7 mouse cellular contexts compared by ENCODE assay signal in the genomic region with DNA sequence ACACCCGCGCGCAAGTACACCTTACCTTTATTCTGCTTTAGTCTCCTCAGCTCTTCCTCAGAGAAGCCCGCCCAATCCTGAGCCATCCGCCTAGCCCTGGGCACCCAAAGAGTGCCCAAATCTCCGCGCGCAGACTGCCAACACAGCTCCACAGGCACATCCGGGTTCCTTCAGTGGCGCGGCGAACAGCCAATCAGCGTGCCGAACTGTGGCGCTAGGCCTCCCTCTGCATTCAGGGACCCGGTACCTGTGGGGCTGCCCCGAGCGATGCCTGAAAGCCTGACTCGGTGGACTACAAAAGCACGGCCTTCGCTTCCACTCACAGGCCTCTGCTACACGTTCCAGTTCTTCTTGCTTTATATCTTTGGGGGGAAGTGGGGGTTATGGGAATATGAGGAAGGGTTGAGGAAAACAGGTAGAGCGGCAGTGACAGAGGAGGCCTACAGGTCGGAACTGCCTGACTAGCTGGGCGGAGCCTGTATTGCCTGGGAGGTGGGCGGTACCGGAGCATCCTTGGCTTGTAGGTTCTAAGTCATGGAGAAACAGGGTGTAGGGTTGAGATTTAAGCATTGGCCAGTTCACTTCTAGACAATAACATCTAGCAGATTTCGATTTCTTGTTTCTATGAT. TPM values are rescaled to one million over a fixed set of nuclear protein-coding genes. Genes with fewer than 3 reads are reported as not detected.
DNase-seq lines count a peak whose midpoint lies in the region; ATAC-seq and TF ChIP-seq lines count a peak whose summit lies in the region.

A gene (minus strand): TSS at position 172 of the 629 bp plus-strand sequence.

- no peak for TF ChIP-seq POLR2A in small intestine, adult 2 months (IDR thresholded peaks at IDR 0.05; ENCODE audit: low read depth, low read length)

- H3K4me2 ChIP-seq in intestine, postnatal 0 days (replicated peaks; ENCODE audit: low read depth), result peak within 1 kb of the TSS; percentile 83
- peak within 1 kb of the TSS; percentile 71 for H3K4me2 ChIP-seq in midbrain, embryonic 12.5 days (replicated peaks)

- ATAC-seq in intestine, postnatal 0 days, result peak; percentile 100
- peak; percentile 100 for ATAC-seq in midbrain, embryonic 12.5 days (ENCODE audit: low FRiP score, low read depth)

- 0 out of 2 replicates have a peak, but pooled peaks have one; percentile 12 for TF ChIP-seq CTCF in intestine, postnatal 0 days (IDR thresholded peaks at IDR 0.05; ENCODE audit: low read depth)
- TF ChIP-seq CTCF in small intestine, adult 2 months (IDR thresholded peaks at IDR 0.05; ENCODE audit: extremely low read depth, insufficient read length, insufficient replicate concordance, low read depth, low read length), result 0 out of 2 replicates have a peak, but pooled peaks have one; percentile 6

- peak; percentile 96 for DNase-seq in adrenal gland, postnatal 10 days
- peak; percentile 95 for DNase-seq in embryonic facial prominence, embryonic 10.5 days (ENCODE audit: low spot score)
- DNase-seq in gonadal fat pad, adult 2 months (ENCODE audit: low read depth), result peak; percentile 63
- DNase-seq in left cerebral cortex, postnatal 4 days, result peak; percentile 96

- H3K9ac ChIP-seq in intestine, postnatal 0 days (ENCODE audit: low read depth, low read length), result peak within 1 kb of the TSS; percentile 77
- peak within 1 kb of the TSS; percentile 77 for H3K9ac ChIP-seq in midbrain, embryonic 12.5 days (replicated peaks)

- no peaks in the 10 kb centered on the region for H3K9me3 ChIP-seq in embryonic facial prominence, embryonic 10.5 days
- no peaks in the 10 kb centered on the region for H3K9me3 ChIP-seq in intestine, postnatal 0 days (ENCODE audit: control insufficient read depth)
- no peaks in the 10 kb centered on the region for H3K9me3 ChIP-seq in midbrain, embryonic 12.5 days

- intact Hi-C loops in left cerebral cortex, postnatal 4 days (cut with DNase I), result no loop called here

- peak within 1 kb of the TSS; percentile 85 for H3K4me3 ChIP-seq in embryonic facial prominence, embryonic 10.5 days
- H3K4me3 ChIP-seq in intestine, postnatal 0 days (ENCODE audit: low read depth, low read length), result peak within 1 kb of the TSS; percentile 85
- H3K4me3 ChIP-seq in midbrain, embryonic 12.5 days, result peak within 1 kb of the TSS; percentile 79
- peak within 1 kb of the TSS; percentile 73 for H3K4me3 ChIP-seq in small intestine, adult 2 months (ENCODE audit: low read depth, low read length)

- H3K4me1 ChIP-seq in embryonic facial prominence, embryonic 10.5 days, result peaks cover 16% of the 10 kb centered on the region
- peaks cover 10% of the 10 kb centered on the region; the same call in 1 of the 2 replicates for H3K4me1 ChIP-seq in intestine, postnatal 0 days (replicated peaks; ENCODE audit: control insufficient read depth, insufficient read depth, low read length)
- peaks cover 10% of the 10 kb centered on the region for H3K4me1 ChIP-seq in midbrain, embryonic 12.5 days
- peaks cover 4% of the 10 kb centered on the region; the same call in 1 of the 2 replicates for H3K4me1 ChIP-seq in small intestine, adult 2 months (ENCODE audit: control insufficient read depth, insufficient read depth, insufficient read length, low read length)

- H3K36me3 ChIP-seq in embryonic facial prominence, embryonic 10.5 days (replicated peaks), result no peaks in the 10 kb centered on the region
- H3K36me3 ChIP-seq in intestine, postnatal 0 days (ENCODE audit: control insufficient read depth, insufficient read depth), result no peaks in the 10 kb centered on the region
- H3K36me3 ChIP-seq in midbrain, embryonic 12.5 days, result no peaks in the 10 kb centered on the region
- no peaks in the 10 kb centered on the region for H3K36me3 ChIP-seq in small intestine, adult 2 months (ENCODE audit: control insufficient read depth, insufficient read depth, low read length)

- H3K27ac ChIP-seq in embryonic facial prominence, embryonic 10.5 days (replicated peaks), result peak within 1 kb of the TSS; percentile 98
- peak within 1 kb of the TSS; percentile 9; the same call in 1 of the 2 replicates for H3K27ac ChIP-seq in intestine, postnatal 0 days (ENCODE audit: low read depth, low read length)
- peak within 1 kb of the TSS; percentile 67 for H3K27ac ChIP-seq in midbrain, embryonic 12.5 days (replicated peaks)
- peak within 1 kb of the TSS; percentile 51; the same call in 1 of the 2 replicates for H3K27ac ChIP-seq in small intestine, adult 2 months (ENCODE audit: insufficient read depth, low read depth, low read length)

- 1% methylated on average over 28 of the region's 28 CpGs for WGBS in embryonic facial prominence, embryonic 10.5 days
- WGBS in intestine, postnatal 0 days, result 1% methylated on average over 28 of the region's 28 CpGs
- WGBS in midbrain, embryonic 12.5 days, result under 1% methylated on average over 28 of the region's 28 CpGs
- WGBS in small intestine, adult 2 months, result under 1% methylated on average over 28 of the region's 28 CpGs

- H3K27me3 ChIP-seq in embryonic facial prominence, embryonic 10.5 days (replicated peaks; ENCODE audit: low read depth, poor library complexity, severe bottlenecking), result no peaks in the 10 kb centered on the region
- H3K27me3 ChIP-seq in intestine, postnatal 0 days (replicated peaks; ENCODE audit: control insufficient read depth, insufficient read depth, low read length), result no peaks in the 10 kb centered on the region
- H3K27me3 ChIP-seq in midbrain, embryonic 12.5 days, result peaks cover 4% of the 10 kb centered on the region; the same call in 1 of the 2 replicates
- no peaks in the 10 kb centered on the region for H3K27me3 ChIP-seq in small intestine, adult 2 months (ENCODE audit: control insufficient read depth, insufficient read depth, low read length)

RNA-seq across cellular contexts. Expression of the gene that starts here (rescaled TPM):
- 10 to 100 TPM; 10.1 to 10.5 TPM for total RNA-seq in adrenal gland, postnatal 10 days (2021)
- polyA plus RNA-seq in embryonic facial prominence, embryonic 10.5 days (2016; fragmentation: Nextera tagmentation; extraction: Ambion mirVana), result 28.5 and 29.1 TPM in 2 replicates
- 4.3 and 5.8 TPM in 2 replicates for polyA plus RNA-seq in gonadal fat pad, adult 2 months (2012; rRNA removed)
- polyA plus RNA-seq in intestine, postnatal 0 days (2015; fragmentation: Nextera tagmentation; extraction: Ambion mirVana), result 13.1 and 13.2 TPM in 2 replicates
- total RNA-seq in left cerebral cortex, postnatal 4 days (2021), result 10 to 100 TPM; 12.5 to 12.9 TPM
- polyA plus RNA-seq in midbrain, embryonic 12.5 days (2016; fragmentation: Nextera tagmentation; extraction: Ambion mirVana), result 28.0 and 31.2 TPM in 2 replicates
- polyA plus RNA-seq in small intestine, adult 2 months (2012; rRNA removed), result 0.57 and 0.87 TPM in 2 replicates

Comparison
In these comparisons a context has a peak if more than half of its experiments do, and no peak if none do; other contexts are left out.
1. Peak in every context shown above with its lines: DNase-seq, ATAC-seq, H3K4me3 ChIP-seq and H3K27ac ChIP-seq.
2. H3K27ac ChIP-seq: peak in every context shown above with its lines; median percentile 98 in embryonic facial prominence, embryonic 10.5 days; 67 in midbrain, embryonic 12.5 days; 51 in small intestine, adult 2 months; 9 in intestine, postnatal 0 days.